Mouse (Mus musculus) lung, embryonic 16.5 days (tissue): ENCODE measurements around the gene Clptm1. TPM values are rescaled to one million over a fixed set of nuclear protein-coding genes. Genes with fewer than 3 reads are reported as not detected.

Source experiments
- ATAC-seq: fragments of 200-750 bp; cut with Nextera tagmentation; 2 replicates; pipeline ENCODE4 v1.8.0; 2017; ENCODE audit warnings: low read depth, mild to moderate bottlenecking, moderate library complexity
- H3K27ac ChIP-seq: fragments of 300-500 bp; sonication (generic); 2 replicates; pipeline ENCODE4 v1.5.1; 2014; ENCODE audit warnings: mild to moderate bottlenecking, control low read depth, low read length
- H3K27me3 ChIP-seq: fragments of 300-500 bp; sonication (generic); 2 replicates; pipeline ENCODE4 v1.6.1; 2014; ENCODE audit warnings: low read depth, low read length, mixed read lengths; ENCODE audit not compliant: control insufficient read depth, insufficient read depth
- H3K36me3 ChIP-seq: fragments of 300-500 bp; sonication (generic); 2 replicates; pipeline ENCODE4 v1.6.1; 2014; ENCODE audit warnings: low read length; ENCODE audit not compliant: control insufficient read depth, insufficient read depth
- H3K4me1 ChIP-seq: fragments of 300-500 bp; sonication (generic); replicated peaks from 2 replicates; pipeline ENCODE4 v1.6.1; 2014; ENCODE audit warnings: low read length, mixed read lengths; ENCODE audit not compliant: control insufficient read depth, insufficient read depth
- H3K4me2 ChIP-seq: fragments of 300-500 bp; sonication (generic); 2 replicates; pipeline ENCODE4 v1.6.1; 2014; ENCODE audit warnings: low read depth, low read length, control low read depth
- H3K4me3 ChIP-seq: fragments of 300-500 bp; sonication (generic); 2 replicates; pipeline ENCODE4 v1.5.1; 2014; ENCODE audit warnings: mild to moderate bottlenecking, low read length, control low read depth
- H3K9ac ChIP-seq: fragments of 300-500 bp; sonication (generic); 2 replicates; pipeline ENCODE4 v1.6.1; 2014; ENCODE audit warnings: low read length, control low read depth
- H3K9me3 ChIP-seq: fragments of 300-500 bp; sonication (generic); 2 replicates; pipeline ENCODE4 v1.6.1; 2016; ENCODE audit warnings: low read length; ENCODE audit not compliant: control insufficient read depth
- WGBS: fragments of 180-500 bp; shearing (Covaris S2); extraction: QIAGEN DNeasy Blood & Tissue Kit; methylation state at CpG from one replicate; pipeline ENCODE4 v1.1.7; 2014; 5-methylcytosine and 5-hydroxymethylcytosine counted together
- polyA plus RNA-seq: library from polyadenylated mRNA; unstranded; fragments of >200 nt; fragmentation: Nextera tagmentation; extraction: Ambion mirVana; gene quantifications from 2 replicates; pipeline ENCODE4 v1.2.1, GENCODE M21; 2015

The Clptm1 gene
- polyA plus RNA-seq, 1 experiment from 2014 or later, result 70.3 TPM

GRCm38 (mm10) chr7:19700299-19701068, 35.7 kb upstream of the Clptm1 start:
- H3K4me2 ChIP-seq, result no peak overlapping the region

GRCm38 (mm10) chr7:19699827-19700148, 35.0 kb upstream of the Clptm1 start:
- H3K9me3 ChIP-seq, result peaks cover 4% of the 10 kb centered on the region; the same call in 1 of the 2 replicates
- no peak overlapping the region for H3K9ac ChIP-seq
- no peak for ATAC-seq
- H3K27ac ChIP-seq, result no peak overlapping the region
- no peak overlapping the region for H3K4me3 ChIP-seq
- no peak overlapping the region for H3K4me2 ChIP-seq
- peaks cover 20% of the 10 kb centered on the region for H3K4me1 ChIP-seq
- peaks cover 12% of the 10 kb centered on the region for H3K36me3 ChIP-seq
- no peaks in the 10 kb centered on the region for H3K27me3 ChIP-seq
- WGBS, result 79% methylated on average over 4 of the region's 4 CpGs

More at GRCm38 (mm10) chr7:19700299-19701068, 35.7 kb upstream of the Clptm1 start:
- H3K9ac ChIP-seq, result peak overlapping the region; percentile 49; the same call in 1 of the 2 replicates
- 53% methylated on average over 12 of the region's 12 CpGs for WGBS
- no peaks in the 10 kb centered on the region for H3K27me3 ChIP-seq
- peak overlapping the region; percentile 37; the same call in 1 of the 2 replicates for H3K27ac ChIP-seq
- peaks cover 13% of the 10 kb centered on the region for H3K4me1 ChIP-seq
- no peak for ATAC-seq
- H3K9me3 ChIP-seq, result peaks cover 4% of the 10 kb centered on the region; the same call in 1 of the 2 replicates
- peaks cover 13% of the 10 kb centered on the region for H3K36me3 ChIP-seq
- H3K4me3 ChIP-seq, result no peak overlapping the region

GRCm38 (mm10) chr7:19698907-19699826, 34.3 kb upstream of the Clptm1 start, which contains the start of gene Apoe:
TSS of gene Apoe (minus strand) at chr7:19699188.
- H3K27ac ChIP-seq, result peak within 1 kb of the TSS; percentile 51
- peak within 1 kb of the TSS; percentile 67 for H3K9ac ChIP-seq
- peak; percentile 68 for ATAC-seq
- peaks cover 4% of the 10 kb centered on the region; the same call in 1 of the 2 replicates for H3K9me3 ChIP-seq
- H3K27me3 ChIP-seq, result no peaks in the 10 kb centered on the region
- H3K36me3 ChIP-seq, result peaks cover 10% of the 10 kb centered on the region
- peak within 1 kb of the TSS; percentile 46 for H3K4me3 ChIP-seq
- peak within 1 kb of the TSS; percentile 62 for H3K4me2 ChIP-seq
- H3K4me1 ChIP-seq, result peaks cover 20% of the 10 kb centered on the region
- WGBS, result 4% methylated on average over 20 of the region's 20 CpGs

- peaks cover 4% of the 10 kb centered on the region; the same call in 1 of the 2 replicates for H3K9me3 ChIP-seq
- peak overlapping the region; percentile 62 for H3K4me2 ChIP-seq
- H3K4me1 ChIP-seq, result peaks cover 27% of the 10 kb centered on the region
- peaks cover 10% of the 10 kb centered on the region for H3K36me3 ChIP-seq
- WGBS, result 3% methylated on average over 28 of the region's 28 CpGs
- H3K4me3 ChIP-seq, result peak overlapping the region; percentile 46
- H3K9ac ChIP-seq, result peak overlapping the region; percentile 67
- no peaks in the 10 kb centered on the region for H3K27me3 ChIP-seq
- H3K27ac ChIP-seq, result peak overlapping the region; percentile 51
- ATAC-seq, result 0 out of 2 replicates have a peak, but pooled peaks have one; percentile 1
These were observed 33.4 kb upstream of the Clptm1 start for GRCm38 (mm10) chr7:19697949-19698906.

GRCm38 (mm10) chr7:19696336-19696873, 31.6 kb upstream of the Clptm1 start:
- ATAC-seq, result no peak
- H3K4me2 ChIP-seq, result no peak overlapping the region
- no peaks in the 10 kb centered on the region for H3K27me3 ChIP-seq
- peaks cover 4% of the 10 kb centered on the region; the same call in 1 of the 2 replicates for H3K9me3 ChIP-seq
- H3K4me3 ChIP-seq, result no peak overlapping the region
- peaks cover 44% of the 10 kb centered on the region for H3K4me1 ChIP-seq
- H3K27ac ChIP-seq, result no peak overlapping the region
- peaks cover 8% of the 10 kb centered on the region for H3K36me3 ChIP-seq
- 93% methylated on average over 34 of the region's 34 CpGs for WGBS
- no peak overlapping the region for H3K9ac ChIP-seq

- H3K27ac ChIP-seq, result no peak overlapping the region
- ATAC-seq, result no peak
- peaks cover 4% of the 10 kb centered on the region; the same call in 1 of the 2 replicates for H3K9me3 ChIP-seq
- H3K36me3 ChIP-seq, result peaks cover 8% of the 10 kb centered on the region
- no peak overlapping the region for H3K4me2 ChIP-seq
- no peak overlapping the region for H3K9ac ChIP-seq
- H3K27me3 ChIP-seq, result no peaks in the 10 kb centered on the region
- 71% methylated on average over 6 of the region's 6 CpGs for WGBS
- H3K4me1 ChIP-seq, result peaks cover 43% of the 10 kb centered on the region
- no peak overlapping the region for H3K4me3 ChIP-seq
These were observed 31.0 kb upstream of the Clptm1 start for GRCm38 (mm10) chr7:19695881-19696280.

- Histone ChIP-seq H3K9ac (peak overlapping the region; percentile 4; the same call in 1 of the 2 replicates), H3K4me2 (no peak overlapping the region), H3K36me3 (peaks cover 8% of the 10 kb centered on the region), H3K4me3 (no peak overlapping the region), H3K27me3 (no peaks in the 10 kb centered on the region), H3K9me3 (peaks cover 4% of the 10 kb centered on the region; the same call in 1 of the 2 replicates), H3K27ac (peak overlapping the region; percentile 71), H3K4me1 (peaks cover 40% of the 10 kb centered on the region)
- ATAC-seq, result no peak
- 9% methylated on average over 8 of the region's 8 CpGs for WGBS
These were observed 30.4 kb upstream of the Clptm1 start for GRCm38 (mm10) chr7:19695213-19695594.
